Mouse (Mus musculus) erythroblast, embryonic 14.5 days (primary cell): Measurements from ENCODE around the gene Sec14l5. TPM values are rescaled to one million over a fixed set of nuclear protein-coding genes. Genes with fewer than 3 reads are reported as not detected.
A peak's percentile ranks its signal among the peaks of the same experiment; 100 is the strongest.

ENCODE experiments used
- H3K27me3 ChIP-seq: 2 replicates; pipeline ENCODE4 v1.6.1; 2012; ENCODE audit warnings: inconsistent platforms; ENCODE audit not compliant: control insufficient read depth
- H3K36me3 ChIP-seq: 2 replicates; pipeline ENCODE4 v1.6.1; 2012; ENCODE audit warnings: mild to moderate bottlenecking, inconsistent platforms; ENCODE audit not compliant: control insufficient read depth
- H3K4me1 ChIP-seq: 2 replicates; pipeline ENCODE4 v1.6.1; 2012; ENCODE audit warnings: inconsistent platforms; ENCODE audit not compliant: control insufficient read depth
- H3K4me3 ChIP-seq: replicated peaks from 2 replicates; pipeline ENCODE3; 2012; ENCODE audit warnings: moderate library complexity, mild to moderate bottlenecking, inconsistent platforms
- H3K9me3 ChIP-seq: 2 replicates; pipeline ENCODE4 v1.6.1; 2012; ENCODE audit warnings: low read length, inconsistent platforms, mixed read lengths; ENCODE audit not compliant: control insufficient read depth
- GATA1 ChIP-seq: IDR thresholded peaks from 2 replicates; pipeline ENCODE4 v1.6.1; 2012; ENCODE audit warnings: low read length, inconsistent platforms, mixed read lengths
- TAL1 ChIP-seq: IDR thresholded peaks from 3 replicates; pipeline ENCODE4 v1.6.1; 2012; ENCODE audit warnings: low read length, inconsistent platforms, mixed read lengths
- polyA plus RNA-seq: library from polyadenylated mRNA; stranded (reverse); fragments of >175 nt; gene quantifications from 2 replicates; pipeline ENCODE4 v1.2.3, GENCODE M21; 2012

Sec14l5 gene
- polyA plus RNA-seq, 1 experiment: not detected

- no peaks in the 10 kb centered on the region for H3K36me3 ChIP-seq
- no peaks in the 10 kb centered on the region for H3K4me1 ChIP-seq
- H3K27me3 ChIP-seq: no peaks in the 10 kb centered on the region
- no peak overlapping the region for H3K4me3 ChIP-seq
- peaks cover 2% of the 10 kb centered on the region; the same call in 1 of the 2 replicates for H3K9me3 ChIP-seq
- TF ChIP-seq GATA1: no peak
- no peak for TF ChIP-seq TAL1
Measured at GRCm38 (mm10) chr16:5168829-5169228, 21.9 kb downstream of the Sec14l5 start.

GRCm38 (mm10) chr16:5172636-5173035 lies 25.7 kb downstream of the Sec14l5 start:
- TF ChIP-seq TAL1 (no peak), GATA1 (no peak)
- H3K9me3 ChIP-seq: no peaks in the 10 kb centered on the region
- H3K36me3 ChIP-seq: no peaks in the 10 kb centered on the region
- H3K27me3 ChIP-seq: no peaks in the 10 kb centered on the region
- H3K4me1 ChIP-seq: no peaks in the 10 kb centered on the region
- no peak overlapping the region for H3K4me3 ChIP-seq

DNA sequence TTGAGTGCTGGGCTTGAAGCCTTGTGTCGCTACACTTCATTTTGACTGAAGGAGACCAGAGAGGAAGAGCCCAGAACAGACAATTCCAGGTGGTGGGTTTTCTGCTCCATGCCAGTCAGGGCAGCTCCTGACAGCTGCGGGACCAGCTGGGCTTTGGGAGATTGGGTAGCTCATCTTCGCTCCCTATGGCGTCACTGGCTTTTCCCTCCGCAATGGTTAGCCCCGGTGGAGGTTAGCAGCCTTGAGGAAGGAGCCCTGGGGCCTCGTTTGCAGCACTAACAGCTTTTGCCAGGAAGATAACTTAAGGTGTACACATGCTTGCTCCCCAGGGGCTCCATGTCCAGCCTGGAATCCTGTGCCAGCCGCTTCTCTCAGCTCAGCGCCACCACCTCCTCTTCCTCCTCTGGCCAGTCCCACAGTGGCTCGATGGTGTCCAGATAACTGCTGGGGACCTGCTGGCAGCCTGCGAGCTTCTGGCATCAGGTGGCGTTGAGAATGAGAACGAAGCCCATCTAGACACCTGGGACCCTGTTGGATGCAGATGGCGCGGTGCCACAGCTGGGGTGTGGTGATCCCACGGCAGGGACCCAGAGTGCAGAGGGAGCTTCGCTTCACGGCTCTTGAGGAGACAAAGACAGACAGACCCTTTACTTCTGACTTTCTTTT lies 36.5 kb downstream of the Sec14l5 start:
- Histone ChIP-seq H3K4me1 (no peaks in the 10 kb centered on the region), H3K36me3 (no peaks in the 10 kb centered on the region), H3K4me3 (no peak overlapping the region), H3K27me3 (no peaks in the 10 kb centered on the region; the same call in 1 of the 2 replicates), H3K9me3 (no peaks in the 10 kb centered on the region)
- TF ChIP-seq TAL1: no peak
- no peak for TF ChIP-seq GATA1

DNA sequence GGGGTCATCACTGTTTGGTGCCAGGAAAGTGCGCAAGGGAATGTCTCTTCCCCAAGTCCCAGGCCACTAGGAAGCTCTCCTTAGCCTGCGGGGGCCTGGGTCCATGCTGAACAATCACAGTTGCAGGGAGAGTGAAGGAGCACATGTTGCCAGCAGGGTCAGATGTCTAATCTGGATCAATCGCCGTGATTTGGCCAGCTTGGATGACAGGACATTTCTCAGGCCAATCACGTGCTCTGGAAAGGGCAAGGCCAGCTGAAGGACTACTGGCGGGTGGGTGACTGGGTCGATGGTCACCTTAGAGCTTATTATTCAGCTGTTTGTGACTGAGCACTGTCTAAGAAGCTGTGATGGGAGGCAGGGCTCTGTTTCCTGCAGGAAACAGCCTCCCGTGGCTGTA lies 37.2 kb downstream of the Sec14l5 start:
- Histone ChIP-seq H3K36me3 (no peaks in the 10 kb centered on the region), H3K4me3 (no peak overlapping the region), H3K9me3 (no peaks in the 10 kb centered on the region), H3K4me1 (no peaks in the 10 kb centered on the region), H3K27me3 (no peaks in the 10 kb centered on the region; the same call in 1 of the 2 replicates)
- TF ChIP-seq GATA1 (no peak), TAL1 (no peak)

- H3K4me3 ChIP-seq: no peak overlapping the region
- no peaks in the 10 kb centered on the region for H3K4me1 ChIP-seq
- H3K27me3 ChIP-seq: no peaks in the 10 kb centered on the region; the same call in 1 of the 2 replicates
- no peaks in the 10 kb centered on the region for H3K36me3 ChIP-seq
- H3K9me3 ChIP-seq: no peaks in the 10 kb centered on the region
- TF ChIP-seq GATA1: no peak
- TF ChIP-seq TAL1: no peak
Measured at GRCm38 (mm10) chr16:5184956-5185355, 38.0 kb downstream of the Sec14l5 start.

- no peak overlapping the region for H3K4me3 ChIP-seq
- no peaks in the 10 kb centered on the region; the same call in 1 of the 2 replicates for H3K27me3 ChIP-seq
- H3K36me3 ChIP-seq: no peaks in the 10 kb centered on the region
- H3K9me3 ChIP-seq: no peaks in the 10 kb centered on the region
- H3K4me1 ChIP-seq: no peaks in the 10 kb centered on the region
- TF ChIP-seq GATA1: no peak
- TF ChIP-seq TAL1: no peak
Measured at GRCm38 (mm10) chr16:5185691-5186090, 38.8 kb downstream of the Sec14l5 start.

DNA sequence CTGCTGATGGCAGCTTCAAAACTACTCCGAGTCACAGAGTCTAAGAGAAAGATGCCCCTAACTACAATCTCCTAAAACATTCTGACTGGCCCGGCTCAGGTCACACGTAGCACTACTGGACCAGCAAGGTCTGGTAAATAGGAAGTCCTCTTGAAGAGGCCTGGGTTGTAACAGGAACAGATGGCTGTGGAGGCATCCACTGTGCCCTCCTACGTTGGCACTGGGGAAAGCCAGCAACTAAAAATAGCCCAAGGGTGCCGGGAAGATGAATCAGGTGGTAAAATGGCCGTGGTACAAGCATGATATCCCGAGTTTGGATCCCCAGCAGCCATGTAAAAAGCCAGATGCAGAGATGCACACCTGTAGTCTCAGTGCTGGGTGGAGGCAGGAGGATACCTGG lies 39.3 kb downstream of the Sec14l5 start:
- H3K4me1 ChIP-seq: no peaks in the 10 kb centered on the region
- H3K9me3 ChIP-seq: no peaks in the 10 kb centered on the region
- no peak for TF ChIP-seq GATA1
- no peak for TF ChIP-seq TAL1
- H3K36me3 ChIP-seq: no peaks in the 10 kb centered on the region
- no peak overlapping the region for H3K4me3 ChIP-seq
- H3K27me3 ChIP-seq: no peaks in the 10 kb centered on the region; the same call in 1 of the 2 replicates

DNA sequence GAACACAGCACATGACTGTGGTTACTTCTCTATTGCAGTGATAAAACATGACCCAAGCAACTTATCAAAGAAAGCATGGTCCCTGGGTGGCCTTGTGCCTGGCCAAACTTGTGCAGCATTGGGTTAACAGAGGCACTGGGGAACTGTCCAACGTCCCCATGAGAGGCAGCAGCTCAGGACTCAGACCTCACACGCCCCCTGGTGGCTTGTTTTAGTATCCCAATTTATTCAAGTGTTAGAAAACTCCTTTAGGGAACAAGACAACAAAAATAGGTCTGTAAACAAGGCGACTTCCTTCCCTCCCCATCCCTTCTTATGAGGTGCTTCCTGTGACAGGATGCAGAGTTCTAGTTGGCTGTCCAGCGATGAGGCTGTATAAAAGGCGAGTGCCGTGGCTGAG lies 48.2 kb downstream of the Sec14l5 start:
- Histone ChIP-seq H3K36me3 (peaks cover 35% of the 10 kb centered on the region), H3K27me3 (no peaks in the 10 kb centered on the region), H3K4me3 (no peak overlapping the region), H3K4me1 (no peaks in the 10 kb centered on the region), H3K9me3 (no peaks in the 10 kb centered on the region)
- no peak for TF ChIP-seq GATA1
- TF ChIP-seq TAL1: no peak

DNA sequence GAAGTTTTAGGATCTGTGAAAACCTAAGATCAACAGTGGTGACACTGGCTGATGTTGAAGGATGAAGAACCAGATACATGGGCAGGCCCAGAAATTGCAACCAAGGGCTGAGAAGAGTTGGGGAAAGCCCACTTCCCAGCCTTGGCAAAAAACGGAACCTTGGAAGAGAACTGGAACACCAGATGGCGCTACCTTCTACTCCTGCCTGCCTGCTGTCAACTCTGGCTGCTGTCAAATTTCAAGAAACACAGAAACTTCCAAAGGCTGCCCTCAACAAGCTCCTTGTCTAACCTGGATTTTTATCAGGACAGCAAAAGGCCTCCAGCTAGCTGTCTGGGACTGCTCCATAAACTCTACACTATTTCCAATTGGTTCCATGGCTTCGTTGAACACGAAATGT lies 55.8 kb downstream of the Sec14l5 start:
- H3K36me3 ChIP-seq: peaks cover 34% of the 10 kb centered on the region
- H3K9me3 ChIP-seq: no peaks in the 10 kb centered on the region
- no peak for TF ChIP-seq GATA1
- TF ChIP-seq TAL1: no peak
- peaks cover 20% of the 10 kb centered on the region for H3K4me1 ChIP-seq
- peak overlapping the region; percentile 85 for H3K4me3 ChIP-seq
- no peaks in the 10 kb centered on the region for H3K27me3 ChIP-seq

DNA sequence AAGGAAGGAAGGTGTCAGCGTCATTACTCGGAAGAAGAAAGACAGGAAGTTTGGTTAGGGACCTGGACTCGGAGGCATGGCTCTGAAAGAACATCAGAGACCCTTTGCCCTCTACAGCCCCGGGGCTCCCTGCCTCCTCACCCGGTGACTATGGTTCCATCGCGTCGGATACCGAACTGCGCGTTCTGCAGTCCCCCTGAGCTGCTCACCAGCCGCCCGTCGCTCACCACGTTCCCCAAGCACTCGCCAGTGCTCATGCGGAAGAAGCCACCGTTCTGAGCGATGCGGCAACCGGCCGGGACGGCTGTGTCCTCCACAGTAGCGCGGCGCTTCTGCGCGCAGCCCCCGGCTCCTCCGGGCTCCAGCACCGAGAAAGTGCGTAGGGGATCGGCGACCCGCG lies 56.3 kb downstream of the Sec14l5 start:
- peaks cover 30% of the 10 kb centered on the region for H3K36me3 ChIP-seq
- H3K9me3 ChIP-seq: no peaks in the 10 kb centered on the region
- no peaks in the 10 kb centered on the region for H3K27me3 ChIP-seq
- H3K4me1 ChIP-seq: peaks cover 20% of the 10 kb centered on the region
- TF ChIP-seq TAL1 (no peak), GATA1 (no peak)
- H3K4me3 ChIP-seq: peak overlapping the region; percentile 85
